Mouse (Mus musculus): ENCODE measurements around the gene Tmem47.

Gene Tmem47

GRCm38 (mm10) chrX:81070210-81070803 lies at the start of gene Tmem47:
Gene Tmem47 (plus strand): TSS chrX:81070698.
- no peak for DNase-seq (ENCODE audit: low spot score)

GRCm38 (mm10) chrX:81070804-81071461 lies 435 bp downstream of the Tmem47 start:
- no peak for DNase-seq (ENCODE audit: low spot score)

GRCm38 (mm10) chrX:81071746-81072640 lies 1.5 kb downstream of the Tmem47 start:
- DNase-seq (ENCODE audit: low spot score) = no peak

- DNase-seq (ENCODE audit: low spot score) = no peak
These were observed 2.2 kb downstream of the Tmem47 start for GRCm38 (mm10) chrX:81072651-81073050.

GRCm38 (mm10) chrX:81073834-81074233 lies 3.3 kb downstream of the Tmem47 start:
- DNase-seq (ENCODE audit: low spot score) = no peak

- no peak for DNase-seq (ENCODE audit: low spot score)
These were observed 8.0 kb downstream of the Tmem47 start for GRCm38 (mm10) chrX:81078522-81078921.

- DNase-seq (ENCODE audit: low spot score) = no peak
These were observed 10.5 kb downstream of the Tmem47 start for GRCm38 (mm10) chrX:81080996-81081395.

- peak; percentile 47 for DNase-seq (ENCODE audit: low spot score)
These were observed 14.7 kb downstream of the Tmem47 start for GRCm38 (mm10) chrX:81085025-81085752.

GRCm38 (mm10) chrX:81147416-81147815 lies 76.9 kb downstream of the Tmem47 start:
- no peak for DNase-seq (ENCODE audit: low spot score)
